Mouse (Mus musculus): ENCODE results near the gene Ndfip2.

DNA sequence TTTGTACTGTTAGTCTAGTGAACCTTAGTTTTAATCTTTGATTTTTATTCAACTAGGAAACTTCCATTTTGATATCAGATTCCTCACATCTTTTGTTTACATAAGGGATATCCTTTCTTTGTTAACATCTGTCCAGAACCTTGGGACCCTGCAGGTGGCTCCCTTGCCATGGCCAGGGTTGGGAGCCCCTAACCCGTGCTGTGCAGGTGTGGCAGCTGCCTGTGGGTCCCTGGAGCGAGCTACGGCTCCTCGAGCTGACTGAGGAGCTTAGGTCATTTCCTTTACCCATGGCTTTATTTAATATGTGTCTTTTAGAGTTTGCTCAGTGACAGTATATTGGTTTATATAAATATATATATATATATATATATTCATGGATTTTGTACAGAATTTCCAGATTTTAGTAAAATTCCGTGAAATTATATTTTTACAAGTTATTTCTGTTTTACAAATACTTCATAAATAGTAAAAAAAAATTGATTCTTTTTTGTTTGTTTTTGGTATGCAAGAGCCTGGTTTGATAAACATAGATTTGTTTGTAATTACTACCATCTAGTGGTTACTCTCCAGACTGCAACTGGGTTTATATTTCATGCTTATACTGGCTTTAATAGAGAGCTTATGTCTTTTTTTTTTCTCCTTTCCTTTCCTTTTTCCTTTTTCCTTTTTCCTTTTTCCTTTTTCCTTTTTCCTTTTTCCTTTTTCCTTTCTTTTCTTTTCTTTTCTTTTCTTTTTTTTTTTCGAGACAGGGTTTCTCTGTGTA lies 37.6 kb downstream of the Ndfip2 start:
- TF ChIP-seq CTCF (IDR thresholded peaks at IDR 0.05; ENCODE audit: low read depth) (peak; percentile 79), EP300 (optimal IDR thresholded peaks at IDR 0.05) (no peak)

All from stomach, postnatal 0 days (tissue).